Mouse (Mus musculus) hindbrain, embryonic 15.5 days (tissue): ENCODE data around the gene Nfat5. TPM values are rescaled to one million over a fixed set of nuclear protein-coding genes. Genes with fewer than 3 reads are reported as not detected.

Experiments
- ATAC-seq: fragments of 200-750 bp; cut with Nextera tagmentation; 2 replicates; pipeline ENCODE4 v1.8.0; 2017; ENCODE audit warnings: low read depth, moderate number of reproducible peaks, moderate TSS enrichment; ENCODE audit not compliant: low FRiP score
- H3K27ac ChIP-seq: fragments of 300-500 bp; sonication (generic); replicated peaks from 2 replicates; pipeline ENCODE4 v1.5.1; 2015; ENCODE audit warnings: mild to moderate bottlenecking, inconsistent platforms
- H3K27me3 ChIP-seq: fragments of 300-500 bp; sonication (generic); 2 replicates; pipeline ENCODE4 v1.6.1; 2015; ENCODE audit warnings: control low read depth, inconsistent platforms
- H3K36me3 ChIP-seq: fragments of 300-500 bp; sonication (generic); 2 replicates; pipeline ENCODE4 v1.6.1; 2015; ENCODE audit warnings: control low read depth, inconsistent platforms
- H3K4me1 ChIP-seq: fragments of 300-500 bp; sonication (generic); replicated peaks from 2 replicates; pipeline ENCODE4 v1.6.1; 2015; ENCODE audit warnings: control low read depth, inconsistent platforms
- H3K4me2 ChIP-seq: fragments of 300-500 bp; sonication (generic); 2 replicates; pipeline ENCODE4 v1.6.1; 2015; ENCODE audit warnings: moderate library complexity, mild to moderate bottlenecking, inconsistent platforms
- H3K4me3 ChIP-seq: fragments of 300-500 bp; sonication (generic); 2 replicates; pipeline ENCODE4 v1.5.1; 2015; ENCODE audit warnings: mild to moderate bottlenecking, inconsistent platforms
- H3K9ac ChIP-seq: fragments of 300-500 bp; sonication (generic); 2 replicates; pipeline ENCODE4 v1.6.1; 2015; ENCODE audit warnings: inconsistent platforms
- H3K9me3 ChIP-seq: fragments of 300-500 bp; sonication (generic); 2 replicates; pipeline ENCODE4 v1.6.1; 2016; ENCODE audit warnings: control low read depth, inconsistent platforms
- WGBS: fragments of 180-500 bp; shearing (Covaris S2); methylation state at CpG from one replicate; pipeline ENCODE4 v1.1.7; 2015; 5-methylcytosine and 5-hydroxymethylcytosine counted together
- polyA plus RNA-seq: library from polyadenylated mRNA; unstranded; fragments of >200 nt; fragmentation: Nextera tagmentation; extraction: Ambion mirVana; gene quantifications from 2 replicates; pipeline ENCODE4 v1.2.1, GENCODE M21; 2015

Gene Nfat5
- polyA plus RNA-seq, 1 experiment from 2014 or later: 9.5 TPM

GRCm38 (mm10) chr8:107405935-107406334, 112.7 kb downstream of the Nfat5 start:
- H3K4me2 ChIP-seq: no peak overlapping the region
- no peak for ATAC-seq
- WGBS: 73% methylated on average over 3 of the region's 3 CpGs
- no peaks in the 10 kb centered on the region for H3K27me3 ChIP-seq
- peaks cover 19% of the 10 kb centered on the region for H3K36me3 ChIP-seq
- no peak overlapping the region for H3K27ac ChIP-seq
- H3K9me3 ChIP-seq: no peaks in the 10 kb centered on the region
- H3K9ac ChIP-seq: no peak overlapping the region
- no peak overlapping the region for H3K4me3 ChIP-seq
- peaks cover 19% of the 10 kb centered on the region for H3K4me1 ChIP-seq

DNA sequence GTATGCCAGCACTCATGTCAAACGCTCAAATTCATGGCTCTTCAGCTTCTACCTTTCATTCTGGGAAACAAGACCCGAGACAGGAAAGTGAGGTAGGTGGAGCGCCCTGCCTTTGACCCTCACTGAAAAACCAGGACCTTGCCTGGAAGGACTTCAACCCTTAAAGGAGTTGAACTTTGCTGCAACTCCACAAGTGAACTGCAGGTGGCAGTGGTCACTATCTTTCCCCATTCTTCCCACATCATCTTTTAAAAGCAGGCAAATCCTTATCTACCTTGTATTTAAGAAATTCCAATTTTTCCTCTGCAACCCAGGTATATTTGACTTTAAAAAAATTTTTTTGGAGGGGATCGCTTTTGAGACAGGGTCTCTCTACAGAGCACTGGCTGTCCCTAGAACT, 118.1 kb downstream of the Nfat5 start:
- Histone ChIP-seq H3K36me3 (peaks cover 69% of the 10 kb centered on the region), H3K4me2 (no peak overlapping the region), H3K27ac (no peak overlapping the region), H3K9ac (no peak overlapping the region), H3K9me3 (no peaks in the 10 kb centered on the region), H3K27me3 (no peaks in the 10 kb centered on the region), H3K4me1 (no peaks in the 10 kb centered on the region), H3K4me3 (no peak overlapping the region)
- ATAC-seq: no peak
- WGBS: 72% methylated on average over 4 of the region's 4 CpGs

DNA sequence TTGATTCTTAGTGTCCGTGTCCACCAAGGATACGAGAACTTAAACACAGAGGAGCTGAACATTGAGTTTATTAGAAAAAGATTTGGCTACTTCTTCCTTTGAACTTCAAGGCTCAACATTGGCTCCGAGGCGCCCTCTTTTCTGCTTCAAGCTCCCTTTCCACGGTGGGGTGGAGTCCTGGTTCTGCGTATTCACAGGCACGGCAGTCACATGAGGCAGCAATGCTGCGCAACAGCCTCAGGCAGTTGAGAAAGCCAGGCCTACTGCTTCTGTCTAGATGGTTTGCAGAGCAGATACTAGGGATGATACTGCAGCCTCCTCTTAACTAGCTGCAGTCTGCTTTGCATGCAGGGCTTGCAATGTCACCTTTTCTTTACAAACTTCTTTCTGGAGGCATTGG, 119.3 kb downstream of the Nfat5 start:
- H3K36me3 ChIP-seq: peaks cover 79% of the 10 kb centered on the region
- H3K4me1 ChIP-seq: no peaks in the 10 kb centered on the region
- no peak overlapping the region for H3K9ac ChIP-seq
- H3K27me3 ChIP-seq: no peaks in the 10 kb centered on the region
- H3K9me3 ChIP-seq: no peaks in the 10 kb centered on the region
- H3K27ac ChIP-seq: no peak overlapping the region
- no peak for ATAC-seq
- WGBS: 91% methylated on average over 8 of the region's 8 CpGs
- no peak overlapping the region for H3K4me2 ChIP-seq
- H3K4me3 ChIP-seq: no peak overlapping the region

DNA sequence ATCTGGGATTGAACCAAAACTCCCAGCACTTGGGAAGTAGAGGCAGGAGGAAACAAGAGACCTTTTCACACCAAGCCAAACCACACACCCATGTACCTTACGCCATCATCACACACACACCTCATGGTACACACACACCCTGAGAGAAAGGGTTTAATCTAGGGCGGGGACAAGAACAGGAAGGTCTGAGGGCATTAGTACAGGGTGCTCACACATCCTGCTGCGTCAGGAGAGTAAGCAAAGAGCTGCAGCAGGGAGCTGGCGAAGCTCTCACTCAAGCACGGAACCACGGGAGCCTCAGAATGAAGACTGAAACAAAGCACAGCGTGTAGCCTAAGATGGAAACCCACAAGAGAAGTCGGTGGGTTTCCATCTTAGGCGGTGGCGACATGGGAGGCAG, 120.6 kb downstream of the Nfat5 start:
- 88% methylated on average over 10 of the region's 10 CpGs for WGBS
- ATAC-seq: no peak
- no peaks in the 10 kb centered on the region for H3K4me1 ChIP-seq
- no peaks in the 10 kb centered on the region for H3K9me3 ChIP-seq
- H3K36me3 ChIP-seq: peaks cover 91% of the 10 kb centered on the region
- H3K9ac ChIP-seq: no peak overlapping the region
- no peak overlapping the region for H3K27ac ChIP-seq
- no peak overlapping the region for H3K4me3 ChIP-seq
- no peaks in the 10 kb centered on the region for H3K27me3 ChIP-seq
- no peak overlapping the region for H3K4me2 ChIP-seq

DNA sequence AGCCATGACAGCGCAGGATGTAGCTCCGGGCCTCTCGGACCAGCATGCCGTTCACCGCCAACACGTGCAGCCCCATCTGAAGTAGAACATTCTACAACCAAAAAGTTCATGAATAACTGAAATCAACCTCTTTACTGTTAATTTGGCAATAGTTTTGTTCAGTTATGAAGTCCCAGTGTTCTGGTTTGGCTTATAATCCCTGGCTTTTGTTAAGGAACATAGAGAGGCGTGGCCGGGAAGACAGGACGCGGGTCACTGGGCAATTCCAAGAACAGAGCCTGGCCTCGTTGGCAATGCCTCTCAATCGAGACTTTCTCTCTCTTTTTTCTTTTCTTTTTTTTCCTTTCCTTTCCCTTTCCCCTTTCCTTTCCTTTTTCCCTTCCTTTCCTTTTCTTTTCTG, 123.7 kb downstream of the Nfat5 start:
- peaks cover 88% of the 10 kb centered on the region for H3K36me3 ChIP-seq
- ATAC-seq: no peak
- H3K4me1 ChIP-seq: no peaks in the 10 kb centered on the region; the same call in 1 of the 2 replicates
- no peak overlapping the region for H3K4me3 ChIP-seq
- no peak overlapping the region for H3K9ac ChIP-seq
- H3K4me2 ChIP-seq: no peak overlapping the region
- H3K27ac ChIP-seq: no peak overlapping the region
- no peaks in the 10 kb centered on the region for H3K27me3 ChIP-seq
- H3K9me3 ChIP-seq: no peaks in the 10 kb centered on the region
- 85% methylated on average over 12 of the region's 12 CpGs for WGBS

DNA sequence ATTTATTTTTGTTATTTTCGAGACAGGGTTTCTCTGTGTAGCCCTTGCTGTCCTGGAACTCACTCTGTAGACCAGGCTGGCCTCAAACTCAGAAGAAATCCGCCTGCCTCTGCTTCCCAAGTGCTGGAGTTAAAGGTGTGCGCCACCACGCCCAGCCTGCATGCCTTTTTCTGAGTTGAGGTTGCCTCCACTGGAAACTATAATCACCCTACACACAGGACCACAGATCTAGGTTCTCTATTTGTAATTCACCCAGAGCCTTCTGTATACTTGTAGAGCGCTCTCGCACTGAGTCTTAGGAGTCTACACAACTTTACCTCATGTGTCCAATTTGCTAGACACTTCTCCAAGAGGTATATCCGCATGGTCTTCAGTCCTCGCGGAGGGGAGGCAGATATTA, 130.9 kb downstream of the Nfat5 start:
- peaks cover 19% of the 10 kb centered on the region for H3K4me1 ChIP-seq
- no peak; the same call in 1 of the 2 replicates for ATAC-seq
- WGBS: 34% methylated on average over 9 of the region's 9 CpGs
- H3K4me3 ChIP-seq: peak overlapping the region; percentile 86
- H3K36me3 ChIP-seq: peaks cover 21% of the 10 kb centered on the region
- no peaks in the 10 kb centered on the region for H3K27me3 ChIP-seq
- H3K4me2 ChIP-seq: peak overlapping the region; percentile 68
- H3K27ac ChIP-seq: peak overlapping the region; percentile 74; the same call in 1 of the 2 replicates
- H3K9me3 ChIP-seq: no peaks in the 10 kb centered on the region
- H3K9ac ChIP-seq: peak overlapping the region; percentile 82

DNA sequence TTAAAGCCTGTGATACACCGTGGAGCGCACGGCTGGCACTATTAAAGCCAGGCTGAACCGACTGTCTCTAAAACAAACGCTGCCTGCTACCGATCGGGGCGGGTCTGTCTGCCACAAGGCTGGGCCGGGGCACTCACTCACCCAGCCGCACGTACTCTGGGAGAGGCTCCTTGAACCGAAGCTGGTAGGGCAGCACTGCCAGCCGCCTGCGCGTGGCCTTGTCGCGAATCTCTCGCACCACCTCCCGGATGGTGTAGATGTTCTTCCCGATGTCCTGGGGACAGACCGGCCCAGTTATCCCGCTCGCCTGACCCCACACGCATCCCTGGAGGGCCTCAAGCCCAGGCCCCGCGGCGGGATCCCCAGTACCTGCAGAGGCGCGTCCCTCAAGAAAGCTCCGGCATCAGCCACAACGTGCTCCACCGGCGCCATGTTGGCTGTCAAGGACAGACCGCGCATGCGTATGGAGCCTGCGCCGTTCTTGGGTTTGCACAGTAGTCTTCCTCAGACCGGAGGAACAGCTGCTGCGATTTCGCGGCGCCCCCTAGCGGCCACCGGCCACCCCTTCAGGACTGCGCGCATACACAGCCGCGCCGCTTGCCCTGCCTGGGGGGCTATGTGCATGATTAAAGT, 131.4 kb downstream of the Nfat5 start, which contains the start of gene Nob1:
Gene Nob1 (minus strand): TSS at position 455 of the 633 bp plus-strand sequence.
- Histone ChIP-seq H3K27ac (peak within 1 kb of the TSS; percentile 74), H3K27me3 (no peaks in the 10 kb centered on the region), H3K36me3 (peaks cover 15% of the 10 kb centered on the region), H3K9ac (peak within 1 kb of the TSS; percentile 82), H3K4me1 (peaks cover 19% of the 10 kb centered on the region), H3K4me3 (peak within 1 kb of the TSS; percentile 86), H3K4me2 (peak within 1 kb of the TSS; percentile 68), H3K9me3 (no peaks in the 10 kb centered on the region)
- ATAC-seq: peak; percentile 99
- WGBS: under 1% methylated on average over 50 of the region's 50 CpGs

DNA sequence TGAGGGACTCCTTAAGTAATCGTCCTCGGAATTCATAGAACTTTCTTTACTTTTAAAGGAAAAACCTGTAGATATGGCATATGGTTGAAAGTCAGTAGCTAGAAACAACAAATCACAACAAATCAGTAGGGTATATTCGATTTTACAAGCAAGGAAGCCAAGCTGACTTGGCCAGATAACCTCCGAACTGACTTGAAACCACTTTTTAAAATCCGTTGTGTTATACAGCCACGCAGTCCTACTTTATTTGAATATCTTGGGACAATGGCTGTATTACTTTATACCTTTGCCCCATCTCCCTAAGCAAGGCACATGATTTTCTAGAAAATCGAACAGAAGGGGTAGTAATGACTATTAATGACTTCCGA, 131.9 kb downstream of the Nfat5 start:
- Histone ChIP-seq H3K4me2 (peak overlapping the region; percentile 68; the same call in 1 of the 2 replicates), H3K4me1 (peaks cover 19% of the 10 kb centered on the region)
- no peak for ATAC-seq

More for the DNA sequence above, 131.9 kb downstream of the Nfat5 start:
- peak overlapping the region; percentile 86; the same call in 1 of the 2 replicates for H3K4me3 ChIP-seq
- H3K9me3 ChIP-seq: no peaks in the 10 kb centered on the region
- peaks cover 13% of the 10 kb centered on the region for H3K36me3 ChIP-seq
- no peak overlapping the region for H3K27ac ChIP-seq
- WGBS: 49% methylated on average over 8 of the region's 8 CpGs
- H3K27me3 ChIP-seq: no peaks in the 10 kb centered on the region
- H3K9ac ChIP-seq: no peak overlapping the region

Other genes with a start within 250 kb of the Nfat5 start
- gene Pdf, start 244.9 kb upstream of the Nfat5 start, polyA plus RNA-seq: 41.3 and 41.4 TPM in 2 replicates
- 44.2 and 45.3 TPM in 2 replicates for gene Cog8, start 236.8 kb upstream of the Nfat5 start, polyA plus RNA-seq
- 62.2 and 65.6 TPM in 2 replicates for gene Nip7, start 236.6 kb upstream of the Nfat5 start, polyA plus RNA-seq
- not detected in 2 replicates for gene Tmed6, start 227.8 kb upstream of the Nfat5 start, polyA plus RNA-seq
- gene Terf2, start 196.9 kb upstream of the Nfat5 start, polyA plus RNA-seq: 23.9 and 26.8 TPM in 2 replicates
- 99.6 and 103 TPM in 2 replicates for gene Cyb5b, start 142.8 kb upstream of the Nfat5 start, polyA plus RNA-seq
- 8.5 and 9.2 TPM in 2 replicates for gene Nqo1, start 109.7 kb downstream of the Nfat5 start, polyA plus RNA-seq
- 64.6 and 68.8 TPM in 2 replicates for gene Nob1, start 131.6 kb downstream of the Nfat5 start, polyA plus RNA-seq
- 38.4 and 41.5 TPM in 2 replicates for gene Wwp2, start 142.9 kb downstream of the Nfat5 start, polyA plus RNA-seq